Mouse (Mus musculus) small intestine, adult 10 weeks (tissue): Measurements from ENCODE around the gene Clasp1. TPM values are rescaled to one million over a fixed set of nuclear protein-coding genes. Genes with fewer than 3 reads are reported as not detected.

ENCODE experiments used
- polyA plus RNA-seq: library from polyadenylated mRNA; stranded (reverse); fragments of 350-450 nt; fragmentation: Illumina TruSeq; extraction: RNeasy Lipid Tissue Mini Kit (QIAGEN cat#74804); gene quantifications from one replicate; pipeline ENCODE4 v1.2.3, GENCODE M21; 2014; ENCODE audit warnings: low replicate concordance

The Clasp1 gene
- polyA plus RNA-seq = 16.2 TPM

GRCm38 (mm10) chr1:118388757-118389453, at the start of gene Clasp1:
Clasp1 (plus strand) TSS chr1:118389058.

GRCm38 (mm10) chr1:118627781-118628464, 239.1 kb downstream of the Clasp1 start, which contains the start of gene Tfcp2l1:
Tfcp2l1 (plus strand) TSS chr1:118627945.

Other genes with a start within 250 kb of the Clasp1 start
- not detected for gene Gm29106, start 212.5 kb upstream of the Clasp1 start, polyA plus RNA-seq
- gene Tsn, start 77.3 kb upstream of the Clasp1 start, polyA plus RNA-seq = 52.7 TPM
- gene Nifk, start 67.2 kb upstream of the Clasp1 start, polyA plus RNA-seq = 53.0 TPM
- gene Tfcp2l1, start 238.9 kb downstream of the Clasp1 start, polyA plus RNA-seq = 6.3 TPM